15 mouse cellular contexts compared by ENCODE assay signal in genomic region chr3:85748863-85749262, GRCm38 (mm10).
DNase-seq lines count a peak whose midpoint lies in the region; ATAC-seq lines count a peak whose summit lies in the region.
"Had no signal": no experiment of that assay in that cellular context is flagged by ENCODE, and none has a peak within 500 bp of the region (broad histone marks: within the 10 kb centered on the region; RNA-seq: fewer than 3 reads in every experiment).

No protein-coding gene starts in this region.

- no peak overlapping the region for H3K9ac ChIP-seq in kidney, embryonic 16.5 days (replicated peaks; ENCODE audit: low read length)
- H3K9ac ChIP-seq in kidney, embryonic 14.5 days (ENCODE audit: low read depth, low read length), result no peak overlapping the region
- H3K9ac ChIP-seq: embryonic facial prominence, embryonic 13.5 days; hindbrain, embryonic 15.5 days; limb, embryonic 12.5 days; liver, embryonic 14.5 days; midbrain, embryonic 15.5 days had no signal

- peak; percentile 51; the same call in 1 of the 2 replicates for ATAC-seq in kidney, embryonic 16.5 days (ENCODE audit: low FRiP score, low TSS enrichment)
- ATAC-seq in kidney, embryonic 14.5 days (ENCODE audit: low FRiP score, low TSS enrichment), result no peak
- ATAC-seq: midbrain, embryonic 15.5 days had no signal

- H3K9me3 ChIP-seq in kidney, embryonic 16.5 days (ENCODE audit: low read length), result no peaks in the 10 kb centered on the region
- no peaks in the 10 kb centered on the region for H3K9me3 ChIP-seq in kidney, embryonic 14.5 days (ENCODE audit: control insufficient read depth, low read length)
- H3K9me3 ChIP-seq: embryonic facial prominence, embryonic 13.5 days; hindbrain, embryonic 15.5 days; limb, embryonic 12.5 days; midbrain, embryonic 15.5 days had no signal

- H3K4me3 ChIP-seq in kidney, embryonic 16.5 days (ENCODE audit: low read length), result no peak overlapping the region
- H3K4me3 ChIP-seq in kidney, embryonic 14.5 days (ENCODE audit: low read length), result no peak overlapping the region
- H3K4me3 ChIP-seq: embryonic facial prominence, embryonic 13.5 days; hindbrain, embryonic 15.5 days; limb, embryonic 12.5 days; midbrain, embryonic 15.5 days had no signal

- no peaks in the 10 kb centered on the region for H3K27me3 ChIP-seq in kidney, embryonic 16.5 days (ENCODE audit: insufficient read depth, low read length)
- no peaks in the 10 kb centered on the region for H3K27me3 ChIP-seq in kidney, embryonic 14.5 days (ENCODE audit: control insufficient read depth, insufficient read depth, low read length)
- H3K27me3 ChIP-seq: embryonic facial prominence, embryonic 13.5 days; hindbrain, embryonic 15.5 days; limb, embryonic 12.5 days; midbrain, embryonic 15.5 days had no signal

- DNase-seq in R1 (ENCODE audit: low read depth, low spot score), result peak; percentile 23
- DNase-seq in embryo, embryonic 11.5 days (ENCODE audit: low read depth, low spot score), result peak; percentile 7
- DNase-seq in lung, postnatal 36 days, result peak; percentile 46
- no peak for DNase-seq in gastrocnemius, adult 8-10 months (ENCODE audit: low spot score in 2 of 2)
- no peak for DNase-seq in thymus, adult 18-20 months
- DNase-seq: adrenal gland, postnatal 25 days; cerebellum, adult 9-10 months; heart, postnatal 14 days had no signal

- no peak overlapping the region for H3K4me2 ChIP-seq in kidney, embryonic 16.5 days (replicated peaks; ENCODE audit: low read depth, low read length)
- H3K4me2 ChIP-seq in kidney, embryonic 14.5 days (replicated peaks; ENCODE audit: low read depth, low read length), result no peak overlapping the region
- H3K4me2 ChIP-seq: embryonic facial prominence, embryonic 13.5 days; hindbrain, embryonic 15.5 days; limb, embryonic 12.5 days; midbrain, embryonic 15.5 days had no signal

- no peak overlapping the region for H3K27ac ChIP-seq in kidney, embryonic 16.5 days (ENCODE audit: low read length)
- no peak overlapping the region for H3K27ac ChIP-seq in kidney, embryonic 14.5 days (ENCODE audit: low read depth, low read length)
- H3K27ac ChIP-seq: embryonic facial prominence, embryonic 13.5 days; hindbrain, embryonic 15.5 days; limb, embryonic 12.5 days; liver, embryonic 14.5 days; midbrain, embryonic 15.5 days had no signal

- WGBS in kidney, embryonic 16.5 days, result 33% methylated on average over 4 of the region's 4 CpGs
- 29% methylated on average over 4 of the region's 4 CpGs for WGBS in kidney, embryonic 14.5 days

- H3K36me3 ChIP-seq in kidney, embryonic 16.5 days (ENCODE audit: insufficient read depth, low read length), result no peaks in the 10 kb centered on the region
- no peaks in the 10 kb centered on the region for H3K36me3 ChIP-seq in kidney, embryonic 14.5 days (ENCODE audit: control insufficient read depth, insufficient read depth, low read length)
- H3K36me3 ChIP-seq: embryonic facial prominence, embryonic 13.5 days; hindbrain, embryonic 15.5 days; limb, embryonic 12.5 days; midbrain, embryonic 15.5 days had no signal

- H3K4me1 ChIP-seq in kidney, embryonic 16.5 days (ENCODE audit: insufficient read depth, low read length), result 0 out of 2 replicates have a peak, but pooled peaks cover 3% of the 10 kb centered on the region
- 0 out of 2 replicates have a peak, but pooled peaks cover 3% of the 10 kb centered on the region for H3K4me1 ChIP-seq in kidney, embryonic 14.5 days (ENCODE audit: control insufficient read depth, insufficient read depth, low read length)
- H3K4me1 ChIP-seq: hindbrain, embryonic 15.5 days; midbrain, embryonic 15.5 days had no signal

Comparison
In these comparisons a context has a peak if more than half of its experiments do, and no peak if none do; other contexts are left out.
1. DNase-seq: peak in R1 (single experiment), embryo, embryonic 11.5 days (single experiment) and lung, postnatal 36 days (single experiment); none in gastrocnemius, adult 8-10 months (0 of 2) and thymus, adult 18-20 months (0 of 2).